Mouse (Mus musculus): ENCODE results near the gene Cmpk1.

- no peak for TF ChIP-seq CTCF (conservative IDR thresholded peaks at IDR 0.05 in 1 of 2, IDR thresholded peaks at IDR 0.05 in 1 of 2; ENCODE audit: low read depth in 2 of 2, low read length in 2 of 2)
- TF ChIP-seq ZNF384 (IDR thresholded peaks at IDR 0.05; ENCODE audit: low read depth, low read length) = no peak
- TF ChIP-seq PAX5 (IDR thresholded peaks at IDR 0.05; ENCODE audit: low read length) = no peak
Measured at GRCm38 (mm10) chr4:114959533-114959932, 27.5 kb downstream of the Cmpk1 start.

All from CH12.LX (cell line).